Mouse (Mus musculus): Measurements from ENCODE around the gene Ahcy. TPM values are rescaled to one million over a fixed set of nuclear protein-coding genes. Genes with fewer than 3 reads are reported as not detected.
"Not testable (repeated sequence)": the region's sequence is repeated elsewhere in the genome, so short reads cannot be mapped to it uniquely, and the experiment has no call there.

Ahcy gene
- total RNA-seq, 2 experiments from 2014 or later, result 12.2 to 14.1 TPM

DNA sequence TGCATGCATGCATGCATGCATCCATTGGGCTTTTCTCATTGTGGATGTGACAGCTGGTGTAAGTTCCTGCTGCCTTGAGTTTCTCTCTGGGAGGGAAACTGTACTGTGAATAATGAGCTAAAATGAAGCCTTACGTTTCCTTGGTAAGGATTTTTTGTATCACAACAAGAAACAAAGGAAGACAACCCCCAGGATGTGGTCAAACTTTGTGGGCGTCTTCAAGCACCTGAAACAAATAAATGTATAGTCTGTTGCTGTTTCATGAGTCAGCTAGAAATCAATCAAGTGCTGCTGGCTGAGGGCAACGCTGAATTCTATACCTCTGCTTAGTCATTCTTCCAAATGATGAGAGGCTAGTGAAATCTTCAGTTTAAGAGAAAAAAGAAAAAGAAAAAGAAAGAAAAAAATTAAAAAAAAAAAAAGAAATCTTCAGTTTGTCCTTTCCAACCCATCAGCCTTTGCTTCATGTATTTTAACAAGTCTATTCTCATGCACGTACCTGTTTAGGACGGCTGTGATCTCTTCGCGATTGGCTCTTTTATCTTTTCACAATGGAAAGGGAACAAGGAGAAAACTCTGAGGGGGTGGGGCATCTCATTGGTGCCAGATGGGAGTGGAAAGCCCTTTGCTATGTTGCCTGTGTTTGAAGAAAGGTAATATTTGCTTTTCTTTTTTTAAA is 5.3 kb upstream of the Ahcy start:
- intact Hi-C loops (cut with DNase I), result loop anchor here (5.0 to 10.0 kb wide), 3 partner anchors 53 to 305 kb away; partner anchors contain the start of genes Itch and Trp53inp2
- no peak for DNase-seq (ENCODE audit: low spot score in 2 of 2)

DNA sequence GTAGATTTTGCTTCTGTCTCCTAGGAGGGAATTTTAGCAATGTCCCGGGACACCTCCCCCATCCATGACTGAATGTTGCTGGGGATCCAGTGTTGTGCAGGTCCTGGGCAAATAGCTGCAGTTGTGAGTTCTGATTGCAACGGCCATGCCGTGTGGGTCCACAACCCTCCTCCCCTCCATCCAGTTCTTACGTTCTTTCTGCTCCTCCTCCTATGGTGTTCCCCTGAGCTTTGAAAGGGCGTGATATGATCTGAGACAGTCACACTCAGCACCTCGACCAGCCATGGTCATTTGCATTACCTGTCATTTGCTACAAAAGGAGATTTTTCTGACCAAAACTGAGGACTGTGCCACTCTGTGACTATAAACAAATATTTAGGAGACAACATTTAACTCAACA is 1.4 kb upstream of the Ahcy start:
- DNase-seq (ENCODE audit: low spot score in 2 of 2), result no peak
- intact Hi-C loops (cut with DNase I), result loop anchor here (5.0 kb wide), 1 partner anchor 57 kb away; the partner anchor contains the start of gene Itch

DNA sequence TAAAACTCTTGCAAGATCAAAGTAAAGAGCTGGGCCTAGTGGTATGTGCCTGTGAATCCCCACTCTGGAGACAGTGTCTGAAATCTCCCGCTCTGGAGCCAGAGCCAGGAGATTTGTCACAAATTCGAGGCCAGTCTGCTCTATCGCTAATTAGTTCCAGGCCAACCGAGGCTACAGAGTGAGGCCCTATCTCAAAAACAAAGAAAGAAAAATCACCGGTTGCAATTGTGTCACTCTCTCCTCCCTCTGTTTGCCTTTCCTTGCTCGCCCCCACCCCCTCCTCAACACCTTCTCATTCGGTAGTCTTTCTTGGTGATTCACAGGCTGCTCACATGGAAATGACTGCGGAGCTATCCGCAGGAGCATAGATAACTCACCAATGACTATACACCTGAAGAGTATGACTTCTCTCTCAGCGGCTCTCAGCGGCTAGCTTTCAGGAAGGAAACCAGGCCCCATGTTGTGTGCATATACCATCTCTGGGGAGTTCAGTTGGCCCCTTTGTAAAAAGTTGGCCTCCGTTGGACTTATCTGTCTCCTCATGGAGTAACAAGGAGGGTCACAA is 551 bp upstream of the Ahcy start:
- peak in 1 of 2 experiments; percentile 23 for DNase-seq (ENCODE audit: low spot score in 2 of 2)
- intact Hi-C loops (cut with DNase I), result loop anchor here (1.0 to 5.0 kb wide), 2 partner anchors 25 to 57 kb away; partner anchors contain the start of gene Itch

DNA sequence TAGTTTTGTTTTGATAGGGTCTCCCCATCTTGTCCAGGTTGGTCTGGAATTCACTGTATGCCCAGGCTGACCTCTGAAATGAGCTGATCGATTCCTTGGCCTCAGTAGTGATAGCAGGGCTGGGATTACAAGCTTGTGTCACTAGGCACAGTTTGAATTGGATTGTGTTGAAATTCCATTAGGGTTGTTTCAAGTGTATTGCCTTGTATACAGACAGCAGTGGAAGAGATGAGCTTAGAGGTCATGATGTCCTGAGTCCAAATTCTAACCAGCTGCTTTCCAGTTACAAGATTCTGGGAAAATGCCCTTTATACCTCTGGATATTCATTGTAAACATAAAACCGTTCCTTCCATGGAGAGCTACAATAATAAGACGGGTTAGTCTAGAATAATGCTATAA is 950 bp downstream of the Ahcy start:
- no peak for DNase-seq (ENCODE audit: low spot score in 2 of 2)
- intact Hi-C loops (cut with DNase I), result no loop called here

DNA sequence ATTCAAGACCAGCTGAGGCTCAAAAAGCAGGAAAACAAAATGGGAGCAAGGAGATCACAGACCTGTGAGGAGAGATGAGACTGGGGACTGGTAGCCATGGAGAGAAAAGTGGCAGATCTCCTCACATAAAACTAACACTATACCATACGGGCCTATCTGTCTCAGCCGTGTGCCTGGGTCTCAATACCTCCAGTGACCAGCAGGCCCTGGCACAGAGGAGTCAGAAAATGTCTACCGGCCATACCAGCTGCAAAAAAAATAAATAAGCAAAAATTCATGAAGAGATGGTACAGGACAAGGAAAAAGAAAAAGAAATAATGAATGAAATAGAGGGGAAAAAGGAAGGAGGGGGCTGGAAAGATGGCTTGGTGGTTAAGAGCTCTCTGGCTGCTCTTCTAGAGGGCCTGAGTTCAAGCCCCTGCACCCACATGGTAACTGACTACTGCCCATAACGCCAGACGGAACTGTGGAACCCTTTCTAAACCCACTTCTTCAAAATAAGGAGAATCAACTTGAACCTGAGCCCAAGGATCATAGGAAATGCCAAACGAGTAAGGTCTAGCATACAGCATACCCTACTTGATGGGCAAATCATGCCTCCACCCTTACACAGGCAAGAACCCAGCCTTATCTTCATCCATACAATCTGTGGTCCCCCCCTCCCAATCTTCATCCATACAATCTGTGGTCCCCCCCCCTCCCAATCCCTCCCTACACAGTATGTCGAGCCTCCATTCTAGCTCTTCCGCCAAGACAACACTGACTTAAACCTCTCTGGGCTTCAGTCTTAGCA is 1.7 kb downstream of the Ahcy start:
- no peak for DNase-seq (ENCODE audit: low spot score in 2 of 2)
- intact Hi-C loops (cut with DNase I), result no loop called here

DNA sequence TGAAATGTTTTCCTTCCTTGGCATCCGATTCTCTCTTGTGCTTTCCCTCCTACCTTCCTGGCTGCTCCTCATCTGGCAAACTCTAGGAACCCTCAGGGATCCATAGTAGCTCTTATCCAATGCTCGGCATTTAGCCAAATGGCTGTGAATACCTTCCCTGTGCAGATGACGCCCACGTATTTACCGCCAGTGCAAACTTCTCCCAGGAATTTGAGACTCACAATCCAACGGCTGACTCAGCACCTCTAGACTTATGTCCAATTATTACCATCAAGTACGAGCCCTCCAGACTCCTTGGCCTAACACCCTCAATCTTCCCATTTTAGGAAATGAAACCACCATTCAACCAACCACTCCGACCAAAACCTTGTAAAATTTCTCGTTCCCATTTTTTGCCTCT is 3.3 kb downstream of the Ahcy start:
- no peak for DNase-seq (ENCODE audit: low spot score in 2 of 2)
- intact Hi-C loops (cut with DNase I), result no loop called here

DNA sequence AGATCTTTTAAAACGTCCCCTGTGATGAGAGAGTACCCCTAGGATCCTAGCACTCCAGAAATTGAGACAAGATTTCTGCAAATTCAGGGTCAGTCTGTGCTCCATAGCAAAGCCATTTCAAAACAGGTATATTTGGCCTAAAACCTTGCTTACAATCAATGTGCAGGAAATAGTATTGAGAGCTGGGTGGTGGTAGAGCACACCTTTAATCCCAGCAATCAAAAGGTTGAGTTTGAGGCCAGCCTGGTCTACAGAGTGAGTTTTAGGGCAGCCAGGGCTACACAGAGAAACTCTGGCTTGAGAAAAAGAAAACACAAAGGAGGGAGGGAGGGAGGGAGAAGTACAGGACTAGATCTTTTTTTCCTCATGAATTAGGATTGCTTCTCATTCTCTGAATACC is 16.9 kb downstream of the Ahcy start:
- intact Hi-C loops (cut with DNase I), result no loop called here
- no peak for DNase-seq (ENCODE audit: low spot score in 2 of 2)

DNA sequence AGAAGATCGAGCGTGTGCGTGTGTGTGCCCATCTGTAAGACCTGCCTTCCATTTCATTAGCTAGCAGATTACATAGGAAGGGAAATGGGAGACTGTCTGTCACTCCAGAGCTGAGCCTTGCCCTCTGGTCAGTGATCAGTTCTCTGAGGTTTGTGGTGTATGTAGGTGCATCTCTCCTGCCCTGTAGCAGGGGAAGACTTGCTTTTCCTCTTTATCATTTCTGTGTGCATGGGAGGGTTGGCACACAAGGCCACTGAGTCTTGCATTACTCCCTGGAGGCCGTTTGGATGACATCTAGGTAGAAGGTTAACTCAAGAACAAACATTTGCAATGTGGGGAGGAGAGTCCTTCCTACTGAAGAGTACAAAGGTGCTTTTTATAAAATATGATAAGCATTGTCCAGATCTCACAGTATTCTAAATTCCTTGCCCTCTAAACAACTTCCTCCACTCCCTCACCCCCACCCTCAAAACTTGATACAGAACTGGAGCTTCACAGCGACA is 18.2 kb downstream of the Ahcy start:
- intact Hi-C loops (cut with DNase I), result no loop called here
- DNase-seq (ENCODE audit: low spot score in 2 of 2), result no peak

DNA sequence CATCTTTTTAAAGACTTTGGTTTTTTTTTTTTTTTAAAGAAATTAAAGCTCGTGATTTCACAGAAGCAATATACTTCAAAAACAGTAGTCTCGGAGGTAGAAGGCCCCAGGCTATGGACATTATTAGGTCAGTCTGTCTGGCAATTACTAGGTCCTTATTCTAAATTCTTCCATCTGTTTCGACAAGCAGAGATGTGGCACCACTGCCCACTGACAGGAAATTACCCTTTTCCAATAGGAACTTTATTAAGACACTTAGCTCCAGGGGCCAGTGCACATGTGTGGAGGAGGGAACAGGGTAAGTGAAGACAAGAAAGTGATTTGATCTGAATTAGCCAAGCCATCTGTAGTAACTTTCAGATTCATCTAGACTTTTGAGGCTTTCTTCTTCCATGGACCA is 19.6 kb downstream of the Ahcy start:
- no peak for DNase-seq (ENCODE audit: low spot score in 2 of 2)
- intact Hi-C loops (cut with DNase I), result no loop called here

DNA sequence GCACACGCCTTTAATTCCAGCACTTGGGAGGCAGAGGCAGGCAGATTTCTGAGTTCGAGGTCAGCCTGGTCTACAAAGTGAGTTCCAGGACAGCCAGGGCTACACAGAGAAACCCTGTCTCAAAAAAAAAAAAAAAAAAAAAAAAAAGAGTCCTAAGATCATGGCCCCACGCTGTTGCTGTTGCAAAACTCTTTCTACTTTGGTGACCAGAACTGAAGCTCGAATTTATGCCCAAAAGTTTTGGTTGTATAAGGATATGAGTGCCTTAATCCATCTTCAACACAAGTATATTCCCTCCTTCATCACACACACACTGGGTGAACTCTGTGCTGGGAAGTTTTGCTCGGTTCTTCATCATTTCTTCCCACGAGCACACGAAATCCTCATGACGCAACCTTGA is 20.8 kb downstream of the Ahcy start:
- intact Hi-C loops (cut with DNase I); DNase-seq (ENCODE audit: low spot score in 2 of 2): not testable (repeated sequence)

DNA sequence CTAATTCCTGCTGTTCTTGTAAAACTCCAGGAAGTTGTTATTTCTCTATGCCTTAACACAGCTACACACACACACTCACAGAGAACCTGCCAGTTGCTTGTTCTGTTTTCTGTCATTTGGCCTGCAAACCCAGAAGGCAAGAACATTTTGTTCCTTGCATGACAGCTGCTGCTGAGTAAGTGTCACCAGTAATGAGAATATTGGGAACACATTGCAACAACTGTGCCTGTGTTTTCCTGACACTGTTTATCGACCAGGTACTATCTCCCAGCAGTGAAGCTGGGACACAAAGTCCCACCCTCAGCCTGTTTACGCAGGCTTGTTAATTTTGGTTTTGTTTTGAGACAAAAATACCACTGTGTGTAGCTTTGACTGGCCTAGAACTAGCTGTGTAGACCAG is 21.6 kb downstream of the Ahcy start:
- intact Hi-C loops (cut with DNase I), result no loop called here
- DNase-seq (ENCODE audit: low spot score in 2 of 2), result no peak

DNA sequence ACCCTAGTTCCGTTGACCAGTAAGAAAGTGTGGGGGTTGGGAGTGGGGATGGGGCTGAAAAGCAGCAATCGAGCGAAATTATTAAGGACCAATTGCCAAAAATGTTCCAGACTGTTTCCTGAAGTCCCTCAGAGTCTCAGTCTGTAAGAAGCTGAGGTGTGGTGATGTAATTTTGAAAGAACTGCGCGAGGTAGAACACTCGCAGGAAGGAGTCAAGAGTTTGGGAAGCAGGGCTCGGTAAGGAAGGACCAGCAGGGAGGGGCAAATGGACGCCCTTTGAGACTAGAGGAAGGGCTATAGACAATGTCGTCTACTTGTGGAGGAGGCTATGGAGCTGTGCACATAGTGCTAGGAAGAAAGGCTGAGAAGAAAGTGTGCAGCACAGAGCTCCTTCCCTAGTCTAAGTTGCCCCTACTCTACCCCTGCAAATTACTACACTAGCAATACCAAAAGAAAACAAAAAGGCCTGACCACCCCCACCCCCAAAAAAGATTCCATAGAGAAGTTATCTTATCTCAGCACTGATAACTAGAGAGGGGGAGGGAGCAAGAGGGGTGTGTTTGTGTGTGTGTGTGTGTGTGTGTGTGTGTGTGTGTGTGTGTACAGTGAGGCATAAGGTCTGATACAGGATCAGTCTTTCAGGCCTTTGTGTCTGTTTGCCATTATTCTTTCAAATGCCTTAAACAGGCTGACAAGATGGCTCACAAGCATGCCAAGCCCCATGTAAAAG is 22.5 kb downstream of the Ahcy start:
- intact Hi-C loops (cut with DNase I), result no loop called here
- DNase-seq (ENCODE audit: low spot score in 2 of 2), result no peak

DNA sequence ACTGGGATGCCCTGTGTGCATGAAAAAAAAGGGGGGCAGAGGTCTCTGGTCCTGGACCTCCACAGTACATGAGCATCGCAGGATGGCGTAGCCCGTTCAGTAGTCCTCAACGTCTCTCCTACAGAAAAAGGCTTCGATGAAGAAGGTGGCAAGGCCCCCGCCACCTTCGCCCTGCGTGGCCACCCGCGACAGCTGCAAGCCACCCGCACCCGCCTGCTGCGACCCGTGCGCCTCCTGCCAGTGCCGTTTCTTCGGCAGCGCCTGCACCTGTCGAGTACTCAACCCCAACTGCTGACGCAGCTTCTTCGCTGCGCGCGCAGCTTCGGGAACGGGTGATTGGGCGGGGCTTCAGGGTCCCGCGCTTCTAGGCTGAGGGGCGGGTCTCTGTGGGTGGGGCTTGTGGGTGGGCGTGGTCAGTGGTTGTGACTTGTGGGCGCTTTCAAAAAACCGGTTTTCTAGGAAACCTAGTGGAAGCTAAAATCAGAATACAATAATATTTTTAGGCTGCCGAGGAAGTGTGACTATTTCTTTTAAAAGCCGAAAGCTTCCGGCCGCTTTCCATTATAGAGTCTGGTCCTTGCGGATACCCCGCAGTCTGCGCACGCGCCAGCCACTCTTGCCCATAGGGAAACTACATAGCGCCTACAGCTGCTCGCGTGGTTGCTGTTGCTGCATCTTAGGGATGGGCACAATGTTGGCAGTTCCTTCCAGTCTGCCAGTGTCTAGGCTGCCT is 23.6 kb downstream of the Ahcy start:
- intact Hi-C loops (cut with DNase I), result loop anchor here (1.0 kb wide), 1 partner anchor 24 kb away; the partner anchor contains the start of gene Ahcy
- peak; percentile 92 to 93 for DNase-seq (ENCODE audit: low spot score in 2 of 2)

DNA sequence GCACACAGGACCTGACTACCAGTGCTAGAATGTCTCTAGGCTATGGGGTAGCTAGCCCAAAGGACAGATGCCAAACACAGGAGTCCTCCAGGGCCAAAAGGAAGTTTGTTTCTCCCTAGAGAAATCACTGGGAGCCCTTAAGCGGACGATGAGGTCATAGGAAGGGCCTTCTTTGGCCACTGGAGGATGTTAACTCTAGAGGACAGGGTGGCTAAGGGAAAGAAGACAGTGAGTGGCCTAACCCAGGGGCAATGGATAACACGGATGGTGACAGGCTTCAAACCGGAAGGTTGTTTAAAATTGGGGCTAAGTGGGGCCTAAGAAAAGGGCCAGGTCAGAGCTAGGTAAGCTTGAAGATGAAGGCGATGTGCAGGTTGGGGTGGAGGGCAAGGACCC is 24.2 kb downstream of the Ahcy start:
- intact Hi-C loops (cut with DNase I), result loop anchor here (1.0 kb wide), 1 partner anchor 24 kb away; the partner anchor contains the start of gene Ahcy
- no peak for DNase-seq (ENCODE audit: low spot score in 2 of 2)

DNA sequence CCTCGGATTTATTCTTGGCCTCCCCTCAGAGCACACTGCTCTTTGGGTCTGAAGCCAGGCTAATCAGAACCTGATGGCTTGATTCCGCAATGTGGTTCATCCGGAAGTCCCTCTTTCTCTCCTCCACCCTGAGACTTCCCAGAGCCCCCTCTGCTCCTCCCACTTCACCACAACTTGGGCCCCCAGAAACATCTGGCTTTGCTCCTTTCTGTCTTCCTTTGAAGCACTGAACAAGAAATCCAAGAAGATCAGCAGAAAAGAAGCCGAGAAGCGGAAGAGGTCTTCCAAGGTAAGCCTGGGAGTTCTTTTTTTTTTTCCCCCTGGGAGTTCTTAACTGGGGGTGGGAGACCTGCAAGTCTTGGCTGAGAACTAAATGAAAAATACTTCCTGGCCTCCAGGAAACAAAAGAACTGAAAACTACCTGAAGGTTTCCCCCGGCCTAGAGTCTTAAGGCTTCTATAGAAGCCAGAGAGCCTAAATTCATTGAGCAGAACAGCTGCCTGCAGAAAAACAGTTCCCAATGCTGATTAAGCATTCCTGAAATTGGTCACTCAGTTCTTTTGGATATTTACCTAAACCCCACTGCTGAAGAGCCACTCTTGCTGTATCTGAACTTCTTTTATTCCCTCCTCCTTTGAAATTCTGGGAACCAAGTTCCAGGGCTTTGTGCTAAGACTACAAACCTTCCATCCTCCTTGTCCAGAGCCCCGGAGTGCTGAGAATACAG is 26.7 kb downstream of the Ahcy start:
- intact Hi-C loops (cut with DNase I), result no loop called here

DNA sequence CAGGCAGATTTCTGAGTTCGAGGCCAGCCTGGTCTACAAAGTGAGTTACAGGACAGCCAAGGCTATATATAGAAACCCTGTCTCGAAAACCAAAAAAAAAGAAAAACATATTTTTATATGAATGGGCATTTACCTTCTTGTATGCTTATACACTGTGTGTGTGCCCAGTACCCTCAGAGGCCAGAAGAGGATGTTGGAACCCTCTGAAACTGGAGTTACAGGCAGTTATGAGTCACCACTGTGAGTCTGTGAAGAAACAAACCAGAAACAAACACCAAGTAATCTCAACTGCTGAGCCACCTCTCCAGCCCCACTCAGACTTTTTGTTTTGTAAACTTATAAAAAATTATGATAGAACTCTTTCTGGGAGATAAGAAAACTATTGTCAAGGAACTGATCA is 27.5 kb downstream of the Ahcy start:
- no peak for DNase-seq (ENCODE audit: low spot score in 2 of 2)
- intact Hi-C loops (cut with DNase I), result no loop called here

More for the DNA sequence above, 26.7 kb downstream of the Ahcy start:
- DNase-seq (ENCODE audit: low spot score in 2 of 2), result no peak

DNA sequence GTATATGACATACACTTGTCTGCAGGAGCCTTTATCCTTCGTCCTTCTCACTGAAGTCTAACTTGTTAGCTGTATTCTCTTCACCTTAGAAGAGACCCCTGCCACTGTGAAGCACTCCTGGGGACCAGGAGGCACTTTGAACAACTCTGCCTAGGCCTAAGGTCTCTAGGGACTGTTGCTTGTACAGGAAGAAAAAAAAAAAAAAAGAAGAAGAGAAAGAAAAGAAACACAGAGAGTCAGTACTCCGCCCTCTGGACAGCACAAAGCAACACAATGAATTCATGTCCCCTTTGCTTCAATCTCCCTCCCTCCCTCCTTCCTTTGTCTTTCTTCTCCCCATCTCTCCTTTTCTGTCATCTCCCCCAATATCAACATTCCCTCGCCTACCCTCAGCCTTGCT is 29.2 kb downstream of the Ahcy start:
- no peak for DNase-seq (ENCODE audit: low spot score in 2 of 2)
- intact Hi-C loops (cut with DNase I), result no loop called here

DNA sequence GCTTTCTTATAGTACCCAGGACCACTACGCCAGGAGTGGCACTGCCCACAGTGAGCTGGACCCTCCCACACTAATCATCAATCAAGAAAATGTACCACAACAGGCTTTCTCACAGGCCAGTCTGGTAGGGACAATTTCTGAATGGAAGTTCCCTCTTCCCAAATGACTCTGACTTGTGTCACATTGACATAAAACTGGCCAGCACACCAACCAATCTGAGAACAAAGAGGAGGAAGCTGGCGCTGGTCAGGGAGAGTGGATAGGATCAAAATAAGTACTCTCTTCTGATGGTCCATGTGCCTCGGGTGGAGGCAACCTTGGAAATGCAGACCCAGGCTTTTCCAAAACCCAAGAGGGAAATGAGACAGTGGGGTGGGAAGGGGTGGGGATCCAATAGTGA is 29.8 kb downstream of the Ahcy start:
- DNase-seq (ENCODE audit: low spot score in 2 of 2), result no peak
- intact Hi-C loops (cut with DNase I), result no loop called here

DNA sequence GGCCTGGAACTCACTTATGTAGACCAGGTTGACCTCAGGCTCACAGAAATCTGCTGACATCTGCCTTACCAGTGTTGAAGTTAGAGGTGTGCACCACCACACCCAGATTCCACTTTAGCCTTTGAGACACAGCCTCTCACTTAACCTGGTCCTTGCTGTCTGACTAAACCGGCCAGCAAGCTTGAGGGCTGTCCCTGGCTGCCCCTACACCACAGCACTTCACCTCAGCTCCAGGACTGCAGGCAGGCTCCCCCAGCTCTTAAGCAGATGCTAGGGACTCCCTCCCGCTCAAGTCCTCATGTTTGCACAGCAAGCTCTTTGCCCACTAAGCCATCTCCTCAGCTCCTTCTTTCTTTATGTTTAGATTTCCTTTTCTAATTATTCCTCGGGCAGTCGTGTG is 34.3 kb downstream of the Ahcy start:
- intact Hi-C loops (cut with DNase I), result no loop called here
- DNase-seq (ENCODE audit: low spot score in 2 of 2), result no peak

All from left cerebral cortex, postnatal 36 days (tissue).